9 mouse cellular contexts compared by ENCODE assay signal in the genomic region with DNA sequence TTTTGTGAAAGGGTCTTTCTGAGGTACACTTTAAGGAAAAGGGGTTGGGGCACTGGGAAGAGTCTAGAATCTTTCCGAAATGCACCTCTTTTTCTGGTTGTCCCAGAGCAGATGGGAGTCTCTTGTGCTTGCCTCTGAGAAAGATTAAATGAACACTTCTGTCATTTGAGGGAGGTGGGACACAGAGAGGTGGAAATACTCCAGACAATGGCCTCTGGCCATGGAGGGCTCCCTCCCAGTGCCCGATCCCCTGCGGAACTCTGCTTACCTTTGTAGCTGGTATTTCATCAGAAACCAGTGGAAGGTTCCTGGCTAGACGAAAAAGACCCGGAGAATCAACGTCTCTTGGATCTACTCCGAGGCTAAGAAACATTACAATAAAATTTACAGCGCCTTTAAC.
A peak's percentile ranks its signal among the peaks of the same experiment; 100 is the strongest.
DNase-seq lines count a peak whose midpoint lies in the region; ATAC-seq and TF ChIP-seq lines count a peak whose summit lies in the region.
"Had no signal": no experiment of that assay in that cellular context is flagged by ENCODE, and none has a peak within 500 bp of the region (broad histone marks: within the 10 kb centered on the region; RNA-seq: fewer than 3 reads in every experiment).

No protein-coding gene starts in this region.

- peak overlapping the region; percentile 41; the same call in 1 of the 2 replicates for H3K27ac ChIP-seq in heart, embryonic 13.5 days (replicated peaks)
- peak overlapping the region; percentile 93 for H3K27ac ChIP-seq in forebrain, embryonic 15.5 days (replicated peaks)
- peak overlapping the region; percentile 53; the same call in 1 of the 2 replicates for H3K27ac ChIP-seq in midbrain, embryonic 14.5 days (replicated peaks; ENCODE audit: low read depth, low read length)

- no peak for TF ChIP-seq POLR2A in brain, embryonic 14.5 days (IDR thresholded peaks at IDR 0.05; ENCODE audit: borderline replicate concordance, extremely low read depth, insufficient read depth, insufficient read length, poor library complexity, severe bottlenecking)

- peak overlapping the region; percentile 51 for H3K4me3 ChIP-seq in heart, embryonic 13.5 days
- H3K4me3 ChIP-seq in forebrain, embryonic 15.5 days, result peak overlapping the region; percentile 23; the same call in 1 of the 2 replicates
- H3K4me3 ChIP-seq in midbrain, embryonic 14.5 days (replicated peaks; ENCODE audit: low read depth, low read length), result no peak overlapping the region

- no peak for DNase-seq in heart, postnatal 10 days
- peak; percentile 53 for DNase-seq in brain, embryonic 14.5 days (ENCODE audit: low read depth)
- DNase-seq in midbrain, embryonic 14.5 days, result peak; percentile 51
- DNase-seq in spleen, postnatal 36 days (ENCODE audit: low spot score in 2 of 2), result no peak
- DNase-seq in right cerebral cortex, adult 18-20 months, result no peak
- no peak for DNase-seq in gastrocnemius, adult 8-10 months (ENCODE audit: low spot score in 2 of 2)

- 26% methylated on average over 8 of the region's 8 CpGs for whole genome bisulfite sequencing in heart, embryonic 13.5 days
- 5% methylated on average over 8 of the region's 8 CpGs for WGBS in forebrain, embryonic 15.5 days
- 8% methylated on average over 8 of the region's 8 CpGs for WGBS in midbrain, embryonic 14.5 days

- peak overlapping the region; percentile 47 for H3K9ac ChIP-seq in heart, embryonic 13.5 days
- peak overlapping the region; percentile 40 for H3K9ac ChIP-seq in forebrain, embryonic 15.5 days (replicated peaks)
- no peak overlapping the region for H3K9ac ChIP-seq in midbrain, embryonic 14.5 days (replicated peaks; ENCODE audit: low read length)

- ATAC-seq in heart, embryonic 13.5 days (ENCODE audit: extremely low read depth, insufficient number of reproducible peaks, low FRiP score, low TSS enrichment), result no peak
- ATAC-seq in forebrain, embryonic 15.5 days (replicated peaks), result no peak
- ATAC-seq in midbrain, embryonic 14.5 days (ENCODE audit: low FRiP score, low TSS enrichment), result no peak
- ATAC-seq: lung, postnatal 0 days had no signal

- intact Hi-C loops in heart, postnatal 10 days (cut with DNase I), result loop anchor here (5.0 to 10.0 kb wide), 3 partner anchors 247 to 1233 kb away; no protein-coding TSS in a partner anchor

- H3K36me3 ChIP-seq in heart, embryonic 13.5 days, result peaks cover 5% of the 10 kb centered on the region
- H3K36me3 ChIP-seq in forebrain, embryonic 15.5 days, result 0 out of 2 replicates have a peak, but pooled peaks cover 2% of the 10 kb centered on the region
- peaks cover 1% of the 10 kb centered on the region; the same call in 1 of the 2 replicates for H3K36me3 ChIP-seq in midbrain, embryonic 14.5 days (ENCODE audit: control insufficient read depth, insufficient read depth, low read length)

- peaks cover 67% of the 10 kb centered on the region for H3K4me1 ChIP-seq in heart, embryonic 13.5 days
- peaks cover 69% of the 10 kb centered on the region for H3K4me1 ChIP-seq in forebrain, embryonic 15.5 days
- peaks cover 25% of the 10 kb centered on the region for H3K4me1 ChIP-seq in midbrain, embryonic 14.5 days (ENCODE audit: control insufficient read depth, insufficient read depth, low read length)

- H3K4me2 ChIP-seq in heart, embryonic 13.5 days, result peak overlapping the region; percentile 84
- peak overlapping the region; percentile 41 for H3K4me2 ChIP-seq in forebrain, embryonic 15.5 days (replicated peaks)
- H3K4me2 ChIP-seq in midbrain, embryonic 14.5 days (ENCODE audit: low read length), result no peak overlapping the region

- peaks cover 27% of the 10 kb centered on the region for H3K27me3 ChIP-seq in heart, embryonic 13.5 days (replicated peaks)
- no peaks in the 10 kb centered on the region for H3K27me3 ChIP-seq in forebrain, embryonic 15.5 days
- peaks cover 31% of the 10 kb centered on the region; the same call in 1 of the 2 replicates for H3K27me3 ChIP-seq in midbrain, embryonic 14.5 days (ENCODE audit: control insufficient read depth, insufficient read depth, low read length)

- no peaks in the 10 kb centered on the region for H3K9me3 ChIP-seq in heart, embryonic 13.5 days
- no peaks in the 10 kb centered on the region for H3K9me3 ChIP-seq in forebrain, embryonic 15.5 days
- H3K9me3 ChIP-seq in midbrain, embryonic 14.5 days (ENCODE audit: control insufficient read depth, low read length), result no peaks in the 10 kb centered on the region

- no peak for TF ChIP-seq CTCF in brain, embryonic 14.5 days (IDR thresholded peaks at IDR 0.05; ENCODE audit: borderline replicate concordance, extremely low read depth, insufficient read depth, insufficient read length)

Comparison
In these comparisons a context has a peak if more than half of its experiments do, and no peak if none do; other contexts are left out.
1. H3K27ac ChIP-seq: peak in every context shown above with its lines; median percentile 93 in forebrain, embryonic 15.5 days; 53 in midbrain, embryonic 14.5 days; 41 in heart, embryonic 13.5 days.
2. DNase-seq: peak in brain, embryonic 14.5 days (single experiment) and midbrain, embryonic 14.5 days (single experiment); none in heart, postnatal 10 days (0 of 2), spleen, postnatal 36 days (0 of 2), right cerebral cortex, adult 18-20 months (single experiment) and gastrocnemius, adult 8-10 months (0 of 2).